Mouse (Mus musculus) urinary bladder, postnatal 14 days (tissue): ENCODE results near the gene Inpp5b.
"Not testable (repeated sequence)": the region's sequence is repeated elsewhere in the genome, so short reads cannot be mapped to it uniquely, and the experiment has no call there.

Source experiments
- DNase-seq: peaks from one replicate; pipeline ENCODE4 v3.0.0; 2021; ENCODE audit warnings: low spot score

Inpp5b gene

GRCm38 (mm10) chr4:124709961-124710446 lies 31.6 kb upstream of the Inpp5b start:
- peak; percentile 48 for DNase-seq

GRCm38 (mm10) chr4:124710776-124711291 lies 30.8 kb upstream of the Inpp5b start:
- DNase-seq = peak; percentile 40

DNA sequence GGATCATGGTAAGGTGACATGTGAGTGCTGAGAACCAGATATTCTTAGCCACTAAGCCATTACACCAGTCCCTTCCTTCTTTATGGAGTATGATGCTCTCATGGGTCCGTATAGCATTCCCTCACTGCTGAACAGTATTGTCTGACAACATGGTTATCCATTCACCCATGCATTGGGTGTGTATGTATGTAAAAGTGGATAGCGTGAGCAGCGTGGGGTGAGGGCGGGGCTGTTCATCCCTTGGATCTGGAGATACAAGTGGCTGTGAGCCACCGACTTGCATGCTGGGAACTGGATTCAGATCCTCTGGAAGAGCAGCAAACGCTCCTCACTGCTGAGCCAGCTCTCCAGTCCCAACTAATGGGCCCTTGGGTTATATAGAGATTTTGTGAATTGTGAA lies 29.0 kb upstream of the Inpp5b start:
- DNase-seq = no peak

GRCm38 (mm10) chr4:124713850-124714249 lies 27.8 kb upstream of the Inpp5b start:
- not testable (repeated sequence) for DNase-seq

- peak; percentile 93 for DNase-seq
These were observed 26.8 kb upstream of the Inpp5b start, which contains the start of gene Sf3a3 for GRCm38 (mm10) chr4:124714545-124715481. Gene Sf3a3 (plus strand): TSS chr4:124714776.

- DNase-seq = no peak
These were observed 22.5 kb upstream of the Inpp5b start for GRCm38 (mm10) chr4:124719101-124719500.

GRCm38 (mm10) chr4:124726121-124726520 lies 15.5 kb upstream of the Inpp5b start:
- DNase-seq = no peak

DNA sequence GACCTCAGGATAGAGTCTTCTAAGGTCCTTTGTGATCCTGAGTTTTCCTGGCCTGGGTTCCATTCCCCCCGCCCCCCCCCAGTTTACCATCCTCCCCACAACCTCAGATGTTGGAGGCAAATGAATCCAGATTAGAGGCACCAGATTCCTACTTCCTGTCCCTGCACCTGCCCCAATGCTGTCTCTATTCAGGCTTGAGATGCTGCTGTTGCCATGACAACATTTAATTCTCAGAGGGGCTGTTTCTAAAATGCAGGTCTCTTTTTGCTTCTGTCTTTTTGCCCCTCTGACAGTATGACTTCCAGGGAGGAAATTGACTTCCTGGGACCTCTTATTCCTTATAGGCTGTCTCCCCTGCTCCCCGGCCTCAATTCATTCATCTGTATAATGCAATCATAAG lies 4.7 kb upstream of the Inpp5b start:
- DNase-seq = no peak

DNA sequence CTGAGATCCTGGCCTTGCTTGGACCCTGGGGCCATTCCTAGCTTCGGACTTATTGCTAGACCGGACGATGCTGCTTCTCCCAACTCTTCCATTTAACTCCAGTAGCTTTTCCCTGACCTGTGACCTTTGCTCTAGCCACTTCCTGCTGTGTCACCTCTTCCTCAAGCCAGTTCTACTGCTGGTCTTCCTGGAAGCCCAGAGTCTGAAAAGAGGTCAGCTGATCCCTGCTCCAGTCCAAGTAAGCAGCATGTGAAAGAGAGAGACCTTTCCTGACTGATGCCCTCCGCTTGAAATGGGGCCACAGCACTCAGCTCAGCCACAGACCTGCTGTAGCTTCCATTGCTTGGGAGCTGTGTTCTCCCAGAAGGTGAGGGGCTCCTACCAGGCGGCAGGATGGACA lies 4.2 kb upstream of the Inpp5b start:
- DNase-seq = no peak

DNA sequence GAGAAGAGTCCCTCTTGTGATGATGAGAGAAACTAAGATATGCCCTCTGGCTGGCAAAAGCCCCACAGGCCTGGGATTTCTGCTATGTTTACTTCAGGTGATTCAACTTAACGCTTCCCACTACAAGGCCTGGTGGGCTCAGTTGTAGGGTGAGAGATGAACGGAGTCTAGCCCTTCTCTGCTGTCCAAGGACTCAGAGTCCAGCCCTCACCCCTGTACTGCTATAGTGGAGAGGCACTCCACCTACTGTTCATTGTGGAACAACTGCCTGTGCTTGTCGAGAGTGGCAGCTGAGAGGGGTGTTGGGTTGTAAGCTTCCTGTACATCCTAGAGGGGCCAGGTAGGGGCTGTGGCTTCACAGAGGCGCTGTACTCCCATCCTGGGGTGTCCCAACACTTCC lies 3.6 kb upstream of the Inpp5b start:
- DNase-seq = no peak

GRCm38 (mm10) chr4:124738783-124739182 lies 2.9 kb upstream of the Inpp5b start:
- no peak for DNase-seq

- DNase-seq = no peak
These were observed 1.2 kb downstream of the Inpp5b start for GRCm38 (mm10) chr4:124742839-124743238.

DNA sequence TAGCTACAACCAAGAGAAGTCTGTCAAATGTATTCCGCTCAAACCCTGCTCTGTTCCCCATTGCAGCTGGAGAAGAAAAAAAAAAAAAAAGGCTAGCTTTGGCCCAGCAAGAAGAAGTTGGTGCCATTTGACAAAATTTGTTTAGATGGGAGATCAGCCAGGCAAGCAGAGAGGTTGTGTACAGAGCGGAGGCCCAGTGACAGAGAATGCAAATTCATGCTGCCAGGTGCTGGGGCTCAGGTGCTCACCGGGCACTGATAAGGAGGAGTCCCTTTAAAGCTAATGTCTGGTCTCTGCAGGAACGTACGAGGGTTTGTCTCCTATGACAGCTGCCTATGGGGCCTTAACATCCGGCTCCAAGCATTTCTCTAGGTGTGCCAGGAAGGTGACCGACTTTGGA lies 4.9 kb downstream of the Inpp5b start:
- no peak for DNase-seq

GRCm38 (mm10) chr4:124747851-124748250 lies 6.2 kb downstream of the Inpp5b start:
- no peak for DNase-seq

- peak; percentile 98 for DNase-seq
These were observed 9.9 kb downstream of the Inpp5b start for GRCm38 (mm10) chr4:124751300-124752250.

- DNase-seq = no peak
These were observed 10.9 kb downstream of the Inpp5b start for GRCm38 (mm10) chr4:124752281-124753199.

GRCm38 (mm10) chr4:124755526-124755925 lies 13.9 kb downstream of the Inpp5b start:
- no peak for DNase-seq

- DNase-seq = no peak
These were observed 17.7 kb downstream of the Inpp5b start for GRCm38 (mm10) chr4:124759305-124759811.

GRCm38 (mm10) chr4:124761201-124761600 lies 19.6 kb downstream of the Inpp5b start:
- no peak for DNase-seq

DNA sequence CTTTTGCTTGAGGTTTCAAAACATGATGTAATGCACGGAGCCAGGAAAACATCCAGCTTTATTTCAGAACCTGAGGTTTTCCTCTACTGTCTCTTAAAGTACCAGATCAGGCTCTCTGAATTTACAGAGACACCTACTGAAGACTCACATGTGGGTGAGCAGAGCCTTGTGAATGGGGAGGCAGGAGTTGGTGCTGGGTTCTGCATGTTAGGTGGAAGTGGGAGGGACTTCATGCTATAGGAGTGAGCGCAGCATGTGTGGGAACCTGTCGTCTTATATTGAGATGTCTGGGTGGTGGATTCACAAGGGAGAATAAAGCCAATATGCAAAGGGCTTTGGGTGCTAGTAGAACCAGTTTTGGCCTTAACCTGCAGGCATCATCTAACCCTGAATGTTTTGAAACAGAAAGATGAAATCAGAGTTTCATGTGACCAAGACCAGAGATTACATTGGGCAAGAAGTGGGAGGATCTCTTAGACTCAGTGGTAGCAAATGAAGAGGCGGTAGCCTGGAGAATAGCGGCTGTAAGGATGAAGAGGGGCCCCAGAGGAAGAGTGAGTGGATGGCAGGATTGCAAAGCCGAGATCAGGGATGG lies 21.3 kb downstream of the Inpp5b start:
- no peak for DNase-seq
